Mouse (Mus musculus): Measurements from ENCODE around the gene Ccdc40. TPM values are rescaled to one million over a fixed set of nuclear protein-coding genes. Genes with fewer than 3 reads are reported as not detected.

Ccdc40 gene
- polyA plus RNA-seq, 1 experiment from 2014 or later, result 6.8 TPM

DNA sequence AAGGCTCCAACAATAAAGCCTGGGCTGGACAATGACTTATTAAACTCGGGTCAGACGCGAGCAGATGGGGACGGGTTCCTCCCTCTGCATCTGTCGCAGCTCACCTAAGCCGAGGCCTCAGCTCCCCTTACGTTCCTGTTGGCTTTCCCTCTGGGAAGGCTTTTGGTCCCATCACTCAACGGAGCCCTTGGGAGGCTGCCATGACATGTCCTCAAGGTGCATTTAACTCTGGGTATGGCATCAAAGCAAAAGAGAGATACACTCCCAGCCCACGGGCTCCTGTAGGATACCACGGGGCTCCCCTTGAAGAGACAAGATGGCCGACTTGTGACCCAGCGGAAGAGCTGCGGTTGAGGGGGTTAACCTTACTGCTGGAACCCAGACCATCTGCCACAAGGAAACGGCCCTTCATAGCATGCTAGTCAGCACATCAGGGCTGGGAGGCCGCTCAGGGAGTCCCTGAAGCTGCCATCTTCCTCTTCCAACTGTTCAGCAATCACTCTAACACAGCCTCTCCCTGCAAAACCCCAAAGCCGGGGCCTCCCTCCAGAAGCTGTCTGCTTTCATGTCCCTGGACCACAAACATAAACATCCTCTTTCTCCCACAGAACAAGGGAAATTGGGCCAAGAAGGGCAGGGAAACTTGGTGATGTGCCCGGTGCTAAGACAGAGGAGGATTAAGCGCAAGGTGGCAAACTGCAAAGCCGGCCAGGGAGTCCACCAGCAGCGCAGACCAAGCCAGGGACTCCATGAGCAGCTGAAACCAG, 5.1 kb upstream of the Ccdc40 start:
- no peak overlapping the region for H3K9ac ChIP-seq
- WGBS, result 82% methylated on average over 20 of the region's 20 CpGs
- H3K4me3 ChIP-seq, result no peak overlapping the region
- H3K4me1 ChIP-seq, result peaks cover 68% of the 10 kb centered on the region
- H3K36me3 ChIP-seq, result no peaks in the 10 kb centered on the region
- no peak for ATAC-seq (ENCODE audit: low FRiP score, low read depth)
- no peaks in the 10 kb centered on the region for H3K9me3 ChIP-seq
- no peaks in the 10 kb centered on the region for H3K27me3 ChIP-seq
- no peak overlapping the region for H3K27ac ChIP-seq
- H3K4me2 ChIP-seq (replicated peaks), result no peak overlapping the region

DNA sequence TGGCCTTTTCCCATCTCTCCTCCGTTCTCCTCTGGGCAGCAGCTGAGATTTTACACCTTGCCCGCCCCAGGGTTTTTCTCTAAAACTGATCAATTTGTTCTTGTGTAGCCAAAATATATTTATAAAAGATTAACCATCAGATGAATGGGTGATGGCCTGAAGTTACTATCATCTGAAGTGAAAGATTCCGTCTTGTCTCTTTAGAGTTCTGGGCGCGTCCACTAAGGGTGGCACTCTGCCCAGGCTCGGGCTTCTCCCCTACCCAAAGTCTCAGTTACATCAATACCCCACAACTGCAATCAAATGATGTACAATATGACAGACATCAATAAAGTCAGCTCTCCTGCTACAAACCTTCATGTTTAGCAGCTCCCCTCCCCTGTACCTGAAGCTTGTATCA, 3.4 kb upstream of the Ccdc40 start:
- no peak overlapping the region for H3K27ac ChIP-seq
- H3K9me3 ChIP-seq, result no peaks in the 10 kb centered on the region
- no peaks in the 10 kb centered on the region for H3K36me3 ChIP-seq
- H3K4me3 ChIP-seq, result no peak overlapping the region
- ATAC-seq (ENCODE audit: low FRiP score, low read depth), result no peak
- no peak overlapping the region for H3K4me2 ChIP-seq (replicated peaks)
- H3K27me3 ChIP-seq, result no peaks in the 10 kb centered on the region
- WGBS, result 92% methylated on average over 6 of the region's 6 CpGs
- H3K4me1 ChIP-seq, result peaks cover 75% of the 10 kb centered on the region
- H3K9ac ChIP-seq, result no peak overlapping the region

DNA sequence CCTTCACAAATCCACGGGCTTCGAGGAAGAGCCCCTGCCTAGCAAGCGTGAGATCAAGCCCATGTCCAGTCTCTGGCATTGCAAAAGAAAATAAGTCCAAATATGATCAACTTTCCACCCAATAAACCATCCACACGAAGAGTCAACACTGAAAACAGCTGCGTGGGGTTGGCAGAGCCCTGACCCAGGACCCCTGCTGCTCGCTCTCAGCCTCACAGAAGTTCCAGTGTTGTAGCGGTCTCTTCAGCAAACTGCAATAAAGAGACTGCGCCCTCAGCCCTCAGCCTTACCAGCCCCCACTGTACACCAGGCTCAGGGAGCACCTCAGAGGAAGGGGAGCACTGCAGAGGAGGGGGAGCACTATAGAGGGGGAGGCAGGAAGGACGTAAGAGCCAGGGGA, 2.7 kb upstream of the Ccdc40 start:
- no peak overlapping the region; the same call in 1 of the 2 replicates for H3K27ac ChIP-seq
- H3K4me2 ChIP-seq (replicated peaks), result peak overlapping the region; percentile 100; the same call in 1 of the 2 replicates
- H3K9me3 ChIP-seq, result no peaks in the 10 kb centered on the region
- no peaks in the 10 kb centered on the region for H3K36me3 ChIP-seq
- 60% methylated on average over 9 of the region's 9 CpGs for WGBS
- H3K9ac ChIP-seq, result no peak overlapping the region
- H3K4me3 ChIP-seq, result no peak overlapping the region
- H3K4me1 ChIP-seq, result peaks cover 71% of the 10 kb centered on the region
- no peaks in the 10 kb centered on the region for H3K27me3 ChIP-seq
- no peak for ATAC-seq (ENCODE audit: low FRiP score, low read depth)

DNA sequence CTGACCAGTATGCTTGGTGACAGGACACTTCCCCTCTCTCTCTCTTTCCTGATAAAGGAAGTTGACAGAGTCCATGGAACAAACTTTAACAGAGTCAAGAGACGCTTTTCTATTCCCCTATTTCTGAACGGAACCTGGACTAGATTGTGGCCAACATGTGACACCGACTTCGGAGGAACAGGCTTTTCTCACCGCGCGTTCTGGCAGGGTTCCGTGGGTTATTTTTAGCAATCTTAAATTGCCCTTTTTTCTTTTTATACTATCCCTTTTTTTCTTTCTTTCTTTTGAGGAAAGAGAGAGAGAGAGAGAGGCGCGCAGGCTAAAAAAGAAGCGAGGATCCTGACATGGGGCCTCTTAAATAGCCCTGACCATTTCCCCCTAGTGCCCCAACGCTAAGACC, 781 bp upstream of the Ccdc40 start:
- Histone ChIP-seq H3K27ac (no peak overlapping the region), H3K4me2 (replicated peaks) (peak overlapping the region; percentile 100), H3K9me3 (no peaks in the 10 kb centered on the region), H3K9ac (peak overlapping the region; percentile 89), H3K36me3 (no peaks in the 10 kb centered on the region), H3K27me3 (no peaks in the 10 kb centered on the region), H3K4me3 (peak overlapping the region; percentile 77), H3K4me1 (peaks cover 58% of the 10 kb centered on the region)
- no peak for ATAC-seq (ENCODE audit: low FRiP score, low read depth)
- 5% methylated on average over 12 of the region's 12 CpGs for WGBS

DNA sequence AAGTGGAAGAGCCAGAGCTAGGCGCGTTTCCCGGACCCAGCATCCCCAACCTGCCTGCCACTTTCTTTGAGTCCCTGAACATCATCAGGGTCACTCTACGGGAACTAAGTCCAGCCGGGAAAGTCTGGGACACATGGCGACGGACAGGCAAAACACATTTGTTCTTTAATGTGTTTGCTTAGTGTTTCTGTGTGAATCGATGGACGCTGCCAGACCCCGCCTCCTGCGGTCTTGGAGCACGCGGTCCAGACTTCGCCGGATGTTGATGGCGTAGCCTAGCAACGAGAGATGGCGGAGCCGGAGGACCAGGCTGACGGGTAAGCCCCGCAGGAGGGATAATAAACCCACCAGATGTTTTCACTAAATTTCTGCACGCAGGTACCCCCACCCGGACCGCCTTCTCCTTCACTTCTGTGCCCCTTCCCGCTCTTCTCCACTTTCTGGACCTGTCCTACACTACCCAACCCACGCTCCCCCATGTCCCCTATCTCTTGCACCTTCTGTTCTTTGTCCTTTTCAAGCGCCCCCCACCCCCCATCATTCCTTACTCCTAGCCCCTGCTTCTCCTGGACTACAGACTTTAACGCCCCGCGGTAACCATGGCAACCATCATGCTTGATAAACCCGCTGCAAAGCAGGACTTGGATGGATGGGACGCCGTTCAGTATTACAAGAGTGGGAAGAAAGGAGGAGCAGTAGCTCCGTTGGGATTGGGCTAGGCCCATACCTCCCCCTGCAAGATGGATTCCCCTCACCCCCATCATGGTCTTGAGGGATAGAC, 664 bp downstream of the Ccdc40 start:
- Histone ChIP-seq H3K4me3 (peak overlapping the region; percentile 77), H3K27ac (peak overlapping the region; percentile 67), H3K4me1 (peaks cover 44% of the 10 kb centered on the region), H3K4me2 (replicated peaks) (peak overlapping the region; percentile 100), H3K9ac (peak overlapping the region; percentile 89), H3K27me3 (no peaks in the 10 kb centered on the region), H3K36me3 (no peaks in the 10 kb centered on the region), H3K9me3 (no peaks in the 10 kb centered on the region)
- under 1% methylated on average over 34 of the region's 34 CpGs for WGBS
- ATAC-seq (ENCODE audit: low FRiP score, low read depth), result peak; percentile 91

DNA sequence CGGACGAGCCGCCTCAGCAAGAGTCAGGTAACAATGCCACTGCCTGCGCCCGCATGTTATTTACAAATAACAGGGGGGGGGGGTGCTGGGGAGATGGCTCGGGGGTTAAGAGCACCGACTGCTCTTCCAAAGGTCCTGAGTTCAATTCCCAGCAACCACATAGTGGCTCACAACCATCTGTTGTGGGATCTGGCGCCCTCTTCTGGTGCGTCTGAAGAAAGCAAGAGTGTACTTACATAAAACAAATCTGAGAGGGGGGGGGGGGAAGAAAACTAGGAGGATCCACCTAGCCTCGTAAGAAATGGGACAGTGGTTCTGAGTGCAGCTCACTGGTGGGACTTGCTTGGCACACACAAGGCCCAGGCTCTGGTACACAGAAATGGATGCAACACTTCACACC, 6.4 kb downstream of the Ccdc40 start:
- H3K27ac ChIP-seq, result no peak overlapping the region
- no peaks in the 10 kb centered on the region; the same call in 1 of the 2 replicates for H3K36me3 ChIP-seq
- no peak overlapping the region for H3K4me2 ChIP-seq (replicated peaks)
- H3K9ac ChIP-seq, result no peak overlapping the region
- no peak overlapping the region for H3K4me3 ChIP-seq
- 90% methylated on average over 10 of the region's 10 CpGs for WGBS
- no peaks in the 10 kb centered on the region for H3K9me3 ChIP-seq
- ATAC-seq (ENCODE audit: low FRiP score, low read depth), result no peak
- H3K4me1 ChIP-seq, result peaks cover 17% of the 10 kb centered on the region
- H3K27me3 ChIP-seq, result no peaks in the 10 kb centered on the region

DNA sequence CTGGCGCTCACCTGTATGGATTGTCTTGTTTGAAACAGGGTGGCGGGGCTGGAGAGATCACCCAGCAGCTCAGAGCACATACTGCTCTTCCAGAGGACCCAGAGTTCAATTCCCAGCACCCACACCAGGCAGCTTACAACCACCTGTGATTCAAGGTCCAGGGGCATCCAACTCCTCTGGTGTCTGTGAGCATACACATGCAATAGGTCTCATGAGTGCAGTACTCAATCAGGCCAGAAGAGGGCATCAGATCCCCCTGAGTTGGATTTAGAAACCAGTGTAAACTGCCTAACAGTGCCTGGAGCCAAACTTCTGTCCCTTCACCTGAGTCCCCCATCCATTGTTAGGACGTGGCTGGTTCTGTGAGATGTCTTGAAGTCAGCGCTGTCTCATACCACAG, 7.2 kb downstream of the Ccdc40 start:
- Histone ChIP-seq H3K36me3 (no peaks in the 10 kb centered on the region; the same call in 1 of the 2 replicates), H3K9ac (no peak overlapping the region), H3K27ac (no peak overlapping the region), H3K4me1 (peaks cover 15% of the 10 kb centered on the region), H3K4me3 (no peak overlapping the region), H3K4me2 (replicated peaks) (no peak overlapping the region), H3K27me3 (no peaks in the 10 kb centered on the region), H3K9me3 (no peaks in the 10 kb centered on the region)
- no peak for ATAC-seq (ENCODE audit: low FRiP score, low read depth)
- WGBS, result 80% methylated on average over 4 of the region's 4 CpGs

DNA sequence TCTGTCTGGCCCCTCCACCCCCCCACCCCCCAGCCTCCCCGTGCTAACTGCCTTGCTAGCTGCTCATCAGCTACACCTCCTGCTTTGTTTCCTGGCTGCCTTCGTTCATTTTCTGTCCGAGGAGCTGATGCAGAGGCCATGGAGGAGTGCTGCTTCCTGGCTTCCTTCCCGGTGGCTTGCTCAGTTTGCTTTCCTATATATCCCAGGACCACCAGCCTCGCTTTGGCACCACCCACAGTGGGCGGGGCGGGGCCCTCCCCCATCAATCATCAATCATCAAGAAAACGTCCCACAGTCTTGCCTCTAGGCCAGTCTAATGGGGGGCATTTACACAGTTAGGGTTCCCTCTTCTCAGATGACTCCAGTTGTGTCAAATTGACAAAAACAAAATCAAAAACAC, 8.0 kb downstream of the Ccdc40 start:
- Histone ChIP-seq H3K27ac (no peak overlapping the region), H3K36me3 (no peaks in the 10 kb centered on the region; the same call in 1 of the 2 replicates), H3K4me3 (no peak overlapping the region), H3K9ac (no peak overlapping the region), H3K4me1 (peaks cover 15% of the 10 kb centered on the region), H3K27me3 (no peaks in the 10 kb centered on the region), H3K9me3 (no peaks in the 10 kb centered on the region), H3K4me2 (replicated peaks) (no peak overlapping the region)
- 33% methylated on average over 8 of the region's 8 CpGs for WGBS
- no peak for ATAC-seq (ENCODE audit: low FRiP score, low read depth)

DNA sequence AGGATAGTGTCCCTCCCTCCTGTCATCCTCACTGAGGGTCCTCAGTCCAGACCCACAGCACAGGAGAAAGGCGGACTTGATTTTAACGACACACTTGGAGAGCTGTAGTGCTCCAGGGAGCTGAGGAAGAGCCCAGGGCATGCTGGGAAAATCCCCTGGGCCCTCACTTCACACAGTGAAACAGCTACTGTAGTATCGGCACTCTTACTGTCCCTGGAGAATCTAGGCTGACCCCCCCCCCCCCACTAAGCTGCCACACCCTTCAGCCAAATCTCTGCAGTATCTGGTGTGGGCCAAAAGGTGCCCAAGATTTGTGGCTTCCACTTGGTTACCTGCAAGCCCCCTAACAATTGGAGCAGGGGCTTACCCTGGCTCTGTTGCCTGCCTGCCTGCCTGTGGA, 8.6 kb downstream of the Ccdc40 start:
- no peak for ATAC-seq (ENCODE audit: low FRiP score, low read depth)

DNA sequence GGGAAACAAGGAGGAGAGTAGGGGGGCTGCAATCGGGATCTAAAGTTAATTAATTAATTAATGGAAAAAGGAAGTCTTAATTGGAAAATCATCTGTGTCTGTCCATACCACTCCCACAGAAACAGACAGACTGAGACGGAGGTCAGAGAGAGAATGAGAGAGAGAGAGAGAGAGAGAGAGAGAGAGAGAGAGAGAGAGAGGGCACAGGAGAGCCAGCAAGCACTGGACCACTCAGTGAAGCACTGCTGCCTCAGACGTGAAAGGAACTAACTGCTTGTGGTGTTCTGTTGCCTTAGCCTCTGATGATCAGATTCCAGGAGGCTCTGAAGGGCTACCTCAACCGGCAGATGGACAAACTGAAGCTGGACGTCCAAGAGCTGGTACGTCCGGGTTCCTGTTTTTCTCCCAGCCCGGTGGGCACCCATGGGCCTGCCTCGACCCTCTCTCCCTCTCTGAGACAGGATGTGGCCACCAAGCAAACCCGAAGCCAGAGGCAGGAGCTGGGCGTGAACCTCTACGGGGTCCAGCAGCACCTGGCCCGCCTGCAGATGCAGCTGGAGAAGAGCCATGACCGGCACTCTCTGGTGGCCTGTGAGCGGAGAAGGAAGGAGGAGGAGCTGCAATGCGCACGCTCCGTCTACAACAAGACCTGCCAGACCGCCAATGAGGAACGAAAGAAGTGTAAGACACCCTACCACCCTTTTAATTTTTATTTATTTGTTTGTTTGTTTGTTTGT, 9.4 kb downstream of the Ccdc40 start:
- peak overlapping the region; percentile 26 for H3K4me3 ChIP-seq
- H3K27ac ChIP-seq, result no peak overlapping the region
- no peaks in the 10 kb centered on the region for H3K27me3 ChIP-seq
- 29% methylated on average over 20 of the region's 20 CpGs for WGBS
- peak overlapping the region; percentile 57 for H3K4me2 ChIP-seq (replicated peaks)
- peaks cover 15% of the 10 kb centered on the region for H3K4me1 ChIP-seq
- no peak overlapping the region for H3K9ac ChIP-seq
- no peaks in the 10 kb centered on the region; the same call in 1 of the 2 replicates for H3K36me3 ChIP-seq
- no peaks in the 10 kb centered on the region for H3K9me3 ChIP-seq
- peak; percentile 52 for ATAC-seq (ENCODE audit: low FRiP score, low read depth)

More for the DNA sequence above, 8.6 kb downstream of the Ccdc40 start:
- no peak overlapping the region for H3K4me2 ChIP-seq (replicated peaks)
- WGBS, result 38% methylated on average over 3 of the region's 3 CpGs
- H3K36me3 ChIP-seq, result no peaks in the 10 kb centered on the region; the same call in 1 of the 2 replicates
- no peaks in the 10 kb centered on the region for H3K9me3 ChIP-seq
- peaks cover 15% of the 10 kb centered on the region for H3K4me1 ChIP-seq
- H3K27me3 ChIP-seq, result no peaks in the 10 kb centered on the region
- H3K4me3 ChIP-seq, result no peak overlapping the region
- H3K9ac ChIP-seq, result no peak overlapping the region
- no peak overlapping the region for H3K27ac ChIP-seq

DNA sequence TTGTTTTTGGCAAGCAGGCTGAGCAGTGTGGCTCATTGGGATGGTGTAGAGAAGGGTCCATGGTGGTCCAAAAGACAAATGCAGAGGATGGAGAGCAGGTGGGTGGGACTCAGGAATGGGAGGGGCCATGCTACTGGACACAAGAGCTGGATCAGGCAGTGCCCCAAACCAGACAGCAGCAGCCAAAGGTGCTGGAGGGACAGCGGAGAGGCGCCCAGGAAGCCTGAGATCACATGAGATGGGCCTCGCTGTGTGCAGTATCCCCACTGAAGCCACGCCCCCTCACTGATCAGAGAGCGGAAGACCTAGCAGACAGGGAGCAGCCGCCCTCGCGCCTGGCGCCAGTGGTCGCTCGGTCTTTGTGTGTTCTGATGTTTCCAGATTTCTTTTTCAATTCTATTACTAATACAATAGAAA, 9.9 kb downstream of the Ccdc40 start:
- ATAC-seq (ENCODE audit: low FRiP score, low read depth), result peak; percentile 58
- 14% methylated on average over 11 of the region's 11 CpGs for WGBS
- peak overlapping the region; percentile 26 for H3K4me3 ChIP-seq

DNA sequence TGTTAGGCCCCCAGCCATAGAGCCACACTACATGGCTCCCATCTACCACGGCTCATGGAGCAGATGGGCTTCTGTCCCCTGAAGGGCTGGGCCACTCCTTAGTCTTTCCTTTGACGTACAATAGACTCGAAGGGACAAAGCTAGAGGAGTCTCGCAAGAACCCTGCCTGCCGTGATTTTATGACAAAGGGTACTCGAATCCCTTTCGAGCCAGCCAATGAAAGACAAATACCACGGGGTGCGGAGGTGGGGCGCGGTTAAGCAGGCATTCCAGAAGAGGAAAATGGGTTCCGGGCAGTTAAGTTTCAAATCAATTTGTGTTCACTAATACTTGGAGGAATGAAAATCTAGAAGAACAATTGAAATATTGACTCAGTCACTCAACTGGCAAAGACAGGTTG, 11.1 kb downstream of the Ccdc40 start:
- Histone ChIP-seq H3K4me1 (peaks cover 15% of the 10 kb centered on the region), H3K36me3 (no peaks in the 10 kb centered on the region; the same call in 1 of the 2 replicates), H3K4me2 (replicated peaks) (no peak overlapping the region), H3K27me3 (no peaks in the 10 kb centered on the region), H3K9ac (no peak overlapping the region), H3K27ac (no peak overlapping the region), H3K4me3 (no peak overlapping the region), H3K9me3 (no peaks in the 10 kb centered on the region)
- 94% methylated on average over 12 of the region's 12 CpGs for WGBS
- no peak for ATAC-seq (ENCODE audit: low FRiP score, low read depth)

More for the DNA sequence above, 9.9 kb downstream of the Ccdc40 start:
- Histone ChIP-seq H3K9ac (no peak overlapping the region), H3K36me3 (no peaks in the 10 kb centered on the region; the same call in 1 of the 2 replicates), H3K27me3 (no peaks in the 10 kb centered on the region), H3K9me3 (no peaks in the 10 kb centered on the region), H3K27ac (no peak overlapping the region), H3K4me2 (replicated peaks) (peak overlapping the region; percentile 57), H3K4me1 (peaks cover 15% of the 10 kb centered on the region)

Measured in limb, embryonic 13.5 days (tissue).